Mouse (Mus musculus): ENCODE results near the gene Krtap4-7.
"Not testable (repeated sequence)": the region's sequence is repeated elsewhere in the genome, so short reads cannot be mapped to it uniquely, and the experiment has no call there.

The Krtap4-7 gene

GRCm38 (mm10) chr11:99603208-99603607, 40.7 kb downstream of the Krtap4-7 start, which contains the start of gene Gm11938:
TSS of gene Gm11938 (minus strand) at chr11:99603308.
- in situ Hi-C loops (cut with MboI, MseI) = not testable (repeated sequence)

GRCm38 (mm10) chr11:99597742-99598141, 46.1 kb downstream of the Krtap4-7 start, which contains the start of gene Krtap9-3:
TSS of gene Krtap9-3 (minus strand) at chr11:99598105.
- in situ Hi-C loops (cut with MboI, MseI) = not testable (repeated sequence)
